Mouse (Mus musculus) T-cell, adult 2 months (primary cell): ENCODE measurements at regions not wholly inside any gene's neighbourhood (a gene's known extent, or its start where the extent isn't known, plus 50 kb on each side); places are given as distances from the start of the nearest gene placed in this dataset.

Source experiments
- DNase-seq: peaks from one replicate; pipeline ENCODE4 v3.0.0; 2022; ENCODE audit warnings: low spot score

GRCm38 (mm10) chr5:73729646-73730045 lies 78.5 kb downstream of the Spata18 start:
- no peak for DNase-seq

DNA sequence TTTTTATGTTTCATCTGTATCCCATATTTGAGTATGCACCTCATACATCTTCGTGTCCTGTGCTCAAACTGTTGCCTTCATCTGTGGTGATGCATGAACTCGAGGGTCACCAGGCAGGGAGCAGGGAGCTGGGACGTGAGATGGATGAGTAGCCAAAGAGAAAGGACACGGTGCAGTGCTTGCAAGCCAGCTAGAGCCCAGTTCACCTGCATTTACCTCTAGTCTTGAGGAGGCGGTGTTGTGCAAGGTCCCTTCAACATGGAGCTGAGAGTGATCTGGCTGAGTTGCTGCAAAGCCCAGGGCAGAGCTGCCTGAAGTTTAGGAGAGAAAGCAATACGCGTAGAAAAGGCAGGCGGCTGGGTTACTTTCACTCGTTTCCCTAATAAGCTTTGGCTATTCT lies 80.2 kb downstream of the Spata18 start:
- no peak for DNase-seq

DNA sequence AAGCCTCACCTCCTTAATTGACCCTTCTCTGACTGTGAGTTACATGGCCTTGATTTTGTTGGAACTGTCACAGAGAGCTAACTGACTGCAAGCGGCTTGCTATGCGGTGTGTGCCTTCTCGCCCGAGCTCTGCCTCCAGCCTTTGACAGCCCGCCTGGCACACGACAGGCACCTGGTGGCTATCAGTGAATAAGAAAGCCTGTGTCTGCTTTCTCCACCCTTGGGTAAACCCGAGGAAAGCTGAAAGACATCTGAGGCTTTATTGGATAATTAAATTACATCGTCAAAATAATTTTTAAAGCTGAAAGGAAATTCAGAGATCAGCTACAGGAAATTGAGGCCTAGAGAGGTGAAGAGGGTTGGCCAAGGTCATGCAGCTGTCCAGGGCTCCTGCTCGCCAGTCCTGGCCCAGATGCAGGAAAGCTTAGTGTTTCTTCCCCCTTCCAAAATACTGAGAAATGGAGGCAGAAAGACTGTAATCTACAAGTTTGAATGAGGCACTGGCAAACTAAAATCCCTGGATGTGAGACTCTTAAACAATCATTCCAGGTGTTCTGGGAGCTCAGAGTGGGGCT lies 80.9 kb downstream of the Spata18 start:
- no peak for DNase-seq

- DNase-seq: no peak
Observed at GRCm38 (mm10) chr5:73740766-73741165, 89.6 kb downstream of the Spata18 start.

GRCm38 (mm10) chr5:73741441-73741840 lies 90.3 kb downstream of the Spata18 start:
- no peak for DNase-seq

GRCm38 (mm10) chr5:73743953-73744352 lies 92.8 kb downstream of the Spata18 start:
- no peak for DNase-seq

DNA sequence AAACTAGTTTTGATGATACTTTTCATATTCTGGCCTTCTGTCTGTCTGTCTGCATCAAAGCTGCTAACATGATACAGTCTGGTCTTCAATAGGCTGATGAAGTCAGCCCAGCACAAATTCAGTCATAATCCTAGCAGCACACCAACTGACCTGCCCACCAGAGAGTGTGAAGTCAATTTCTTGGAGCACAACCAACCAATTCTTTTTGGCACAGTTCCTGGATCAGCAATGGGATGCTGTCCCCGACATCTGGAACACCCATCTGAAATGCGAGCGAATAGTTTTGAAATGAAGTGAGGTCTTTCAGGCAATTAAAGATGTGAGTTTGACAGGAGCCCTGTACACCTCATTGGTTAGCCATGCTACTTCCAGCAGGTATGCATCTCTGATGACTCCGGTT lies 98.6 kb downstream of the Spata18 start:
- DNase-seq: no peak

- DNase-seq: no peak
Observed at GRCm38 (mm10) chr5:73752225-73752644, 101.1 kb downstream of the Spata18 start.

- DNase-seq: no peak
Observed at GRCm38 (mm10) chr5:73753827-73754226, 102.6 kb downstream of the Spata18 start.

DNA sequence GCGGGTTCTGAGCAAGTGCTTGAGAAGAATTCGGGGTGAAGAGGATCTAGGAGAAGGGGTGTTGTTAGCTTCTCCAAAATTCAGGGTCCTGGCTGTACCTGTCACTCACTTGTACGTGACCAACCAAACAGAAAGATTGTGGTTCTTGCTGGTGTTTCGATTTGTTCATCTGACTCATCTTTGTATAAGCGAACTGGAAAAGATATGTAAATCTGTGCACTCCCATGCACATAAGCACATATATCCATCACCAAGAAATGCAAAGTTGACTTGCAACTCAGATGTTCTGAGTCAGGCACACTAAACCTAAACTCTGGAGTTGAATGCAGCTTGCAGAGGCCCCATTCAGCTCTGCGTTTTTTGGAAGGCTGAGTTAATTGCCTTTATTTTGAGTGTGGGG lies 107.4 kb downstream of the Spata18 start:
- no peak for DNase-seq

DNA sequence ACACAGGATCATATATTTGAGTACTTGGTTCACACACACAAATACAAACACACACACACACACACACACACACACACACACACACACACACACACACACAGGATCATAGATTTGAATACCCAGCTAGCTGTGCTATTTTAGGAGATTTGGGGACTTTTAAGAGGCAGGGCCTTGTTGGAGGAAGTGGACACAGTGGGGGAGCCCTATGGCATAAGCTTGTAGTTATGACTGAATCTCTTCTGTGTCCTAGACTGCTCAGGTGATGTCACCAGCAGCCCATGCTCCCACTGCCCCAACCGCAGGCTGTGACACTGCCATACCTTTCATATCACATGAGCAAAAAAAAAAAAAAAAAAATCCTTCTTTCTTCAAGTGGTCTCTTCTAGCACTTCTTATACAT lies 110.1 kb downstream of the Spata18 start:
- no peak for DNase-seq

DNA sequence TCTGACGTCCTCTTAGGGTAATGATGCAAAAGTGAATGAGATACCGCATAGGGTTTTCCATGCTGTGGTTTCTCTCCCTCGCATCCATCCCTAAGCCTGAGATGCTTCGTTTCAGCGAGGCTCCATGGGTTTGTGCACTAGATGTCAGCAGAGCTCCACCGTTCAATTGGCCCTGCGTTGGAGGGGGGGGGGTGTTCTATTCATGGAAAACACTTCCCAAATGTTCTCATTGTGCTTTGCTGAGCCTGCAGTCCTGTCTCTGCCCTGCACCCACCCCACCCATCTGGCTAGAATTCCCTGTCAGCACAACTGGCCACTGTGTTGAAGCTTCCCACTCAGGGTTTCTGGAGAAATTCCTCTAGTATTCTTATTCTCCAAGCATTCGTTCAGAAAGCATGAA lies 110.5 kb downstream of the Spata18 start:
- no peak for DNase-seq

GRCm38 (mm10) chr5:73764226-73764625 lies 113.0 kb downstream of the Spata18 start:
- no peak for DNase-seq

GRCm38 (mm10) chr5:73765466-73765865 lies 114.3 kb downstream of the Spata18 start:
- no peak for DNase-seq

DNA sequence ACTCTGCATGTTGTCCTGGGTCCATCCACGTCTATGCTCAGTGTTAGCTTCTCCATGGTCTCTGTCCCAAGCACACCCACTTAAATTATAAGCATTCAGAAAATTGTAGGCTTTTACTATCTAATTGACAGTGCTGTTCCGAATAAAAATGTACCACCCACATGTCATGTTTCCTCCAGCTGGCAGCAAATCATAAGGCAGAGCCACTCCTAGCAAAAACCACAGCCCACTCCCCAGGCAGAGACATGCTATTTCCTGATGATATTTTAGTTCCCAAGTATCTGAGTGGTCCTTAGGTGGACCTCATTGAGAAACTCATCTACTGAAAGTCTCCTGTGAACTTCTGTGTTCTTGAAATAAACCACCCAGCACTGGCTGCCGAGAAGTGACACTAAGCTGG lies 117.1 kb downstream of the Spata18 start:
- no peak for DNase-seq

- no peak for DNase-seq
Observed at GRCm38 (mm10) chr5:73775775-73776548, 124.8 kb downstream of the Spata18 start.

DNA sequence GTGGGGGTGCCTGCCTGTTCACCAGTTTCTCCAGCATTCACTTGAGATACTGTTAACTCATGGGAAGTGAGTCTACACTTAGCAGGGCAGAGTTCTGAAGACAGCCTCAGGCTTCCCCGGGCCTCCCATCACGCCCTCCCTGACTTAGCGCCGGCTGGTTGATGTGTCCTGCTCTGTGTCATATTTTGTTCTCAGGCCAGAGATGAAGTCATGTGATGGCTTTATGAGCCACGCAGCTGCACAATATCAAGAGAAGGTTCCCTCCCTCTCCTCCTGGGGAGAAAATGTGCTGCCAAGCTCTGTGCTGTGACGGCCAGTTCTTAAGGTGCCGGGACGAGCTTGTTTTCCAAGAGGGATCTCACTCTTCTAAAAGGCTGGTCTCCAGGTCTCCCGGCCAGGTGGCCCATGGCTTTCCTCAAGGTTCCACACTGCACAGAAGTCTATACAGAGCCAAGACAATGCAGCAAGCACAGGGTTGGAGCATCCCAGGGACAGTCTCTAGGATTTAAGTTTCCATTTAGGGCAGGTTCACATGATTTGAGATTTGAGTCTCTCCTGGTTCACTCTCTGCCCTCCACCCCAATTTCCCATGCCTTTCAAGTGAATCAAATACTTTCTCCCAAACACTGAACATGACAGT lies 126.2 kb downstream of the Spata18 start:
- DNase-seq: no peak

GRCm38 (mm10) chr5:73781190-73781940 lies 130.2 kb downstream of the Spata18 start:
- DNase-seq: no peak

GRCm38 (mm10) chr5:73782214-73783091 lies 131.3 kb downstream of the Spata18 start:
- DNase-seq: no peak

DNA sequence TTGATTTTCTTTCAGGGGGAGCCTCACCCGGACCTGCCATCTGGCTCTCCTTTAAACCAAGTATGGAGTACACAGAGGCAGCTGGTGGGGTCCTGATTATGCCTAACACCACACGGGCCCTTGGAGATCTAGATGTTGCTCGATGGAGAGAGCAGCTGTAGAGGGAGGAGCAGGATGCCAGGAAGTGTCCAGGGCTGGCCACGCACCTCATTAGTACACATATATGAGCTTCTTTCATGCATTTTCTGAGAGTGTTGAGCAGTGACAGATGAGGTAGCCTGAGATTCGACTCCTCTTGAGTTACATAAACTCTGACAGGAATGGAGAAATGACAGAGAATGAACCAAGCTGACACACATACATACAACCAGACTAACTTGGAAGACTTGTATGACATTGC lies 136.1 kb downstream of the Spata18 start:
- no peak for DNase-seq

DNA sequence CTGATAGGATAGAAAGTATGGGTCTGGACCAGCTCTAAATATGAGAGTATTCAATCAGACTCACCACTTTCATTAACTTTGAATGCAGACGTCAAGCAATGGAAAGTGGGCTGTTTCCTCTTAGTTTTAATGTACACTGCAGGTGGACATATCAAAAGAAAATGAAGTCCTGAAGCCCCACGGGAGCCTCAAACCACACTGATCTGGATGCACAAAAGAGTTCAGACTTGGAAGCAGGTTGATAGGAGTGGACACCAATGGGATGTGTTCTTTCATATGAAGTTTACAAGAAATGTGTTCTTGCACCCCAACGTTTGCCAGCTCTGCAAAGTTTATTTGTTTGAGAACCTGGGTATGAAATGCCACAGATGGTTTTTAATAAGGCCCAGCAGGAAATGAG lies 141.0 kb downstream of the Spata18 start:
- DNase-seq: no peak

- no peak for DNase-seq
Observed at GRCm38 (mm10) chr5:73796201-73796600, 145.0 kb downstream of the Spata18 start.
